Mouse (Mus musculus) G1E-ER4 (cell line): Measurements from ENCODE around the gene Eif2b4. TPM values are rescaled to one million over a fixed set of nuclear protein-coding genes. Genes with fewer than 3 reads are reported as not detected.

ENCODE experiments used
- GATA1 ChIP-seq: IDR thresholded peaks from one replicate; pipeline ENCODE4 v1.8.0; 2012; ENCODE audit warnings: low read length, inconsistent platforms
- polyA plus RNA-seq: library from polyadenylated mRNA; stranded (reverse); fragments of >175 nt; gene quantifications from 2 replicates; pipeline ENCODE4 v1.2.3, GENCODE M21; 2012

The Eif2b4 gene
- polyA plus RNA-seq, 1 experiment: 311 TPM

DNA sequence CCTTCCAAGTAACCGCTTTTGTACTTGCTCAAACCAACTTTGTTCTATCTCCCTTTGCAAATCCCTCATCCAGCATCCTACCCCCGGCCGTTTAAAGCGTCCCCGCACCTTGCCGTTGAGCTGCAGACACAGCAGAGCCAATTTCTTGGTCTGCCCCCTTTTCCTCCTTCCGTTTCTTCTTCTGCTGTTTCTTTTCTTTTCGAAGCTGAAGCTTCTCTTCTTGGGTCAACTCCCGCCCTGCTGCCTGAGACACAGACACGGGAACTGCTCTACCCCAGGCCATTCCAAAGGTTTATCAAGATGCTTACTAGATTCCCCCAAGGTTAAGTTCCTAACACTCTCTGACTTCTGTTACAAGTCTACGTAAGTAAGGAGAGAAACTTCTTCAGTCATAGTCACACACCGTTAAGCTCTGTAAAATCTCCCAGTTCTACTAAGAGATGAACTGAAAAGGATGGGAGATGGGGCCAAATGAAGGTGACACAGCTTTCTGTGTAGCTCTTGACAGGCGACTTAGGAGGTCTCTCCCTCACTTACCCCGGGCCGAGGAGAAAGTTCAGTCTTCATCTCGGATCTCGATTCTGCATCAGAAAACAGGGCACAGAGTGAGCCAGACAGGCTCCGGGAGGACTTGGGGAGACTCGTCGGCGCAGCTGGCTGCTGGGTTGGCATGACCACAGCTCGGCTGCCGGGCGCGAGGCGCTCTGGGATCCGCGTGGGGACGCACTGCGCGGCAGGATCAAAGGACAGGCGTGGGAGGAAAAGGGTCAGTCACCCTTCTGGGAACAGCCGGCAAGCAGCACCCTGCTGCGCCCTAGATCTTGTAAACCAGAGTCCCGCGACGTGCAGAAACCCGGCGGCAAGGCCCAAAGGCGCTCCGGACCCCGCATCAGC lies 938 bp downstream of the Eif2b4 start:
- no peak for TF ChIP-seq GATA1

DNA sequence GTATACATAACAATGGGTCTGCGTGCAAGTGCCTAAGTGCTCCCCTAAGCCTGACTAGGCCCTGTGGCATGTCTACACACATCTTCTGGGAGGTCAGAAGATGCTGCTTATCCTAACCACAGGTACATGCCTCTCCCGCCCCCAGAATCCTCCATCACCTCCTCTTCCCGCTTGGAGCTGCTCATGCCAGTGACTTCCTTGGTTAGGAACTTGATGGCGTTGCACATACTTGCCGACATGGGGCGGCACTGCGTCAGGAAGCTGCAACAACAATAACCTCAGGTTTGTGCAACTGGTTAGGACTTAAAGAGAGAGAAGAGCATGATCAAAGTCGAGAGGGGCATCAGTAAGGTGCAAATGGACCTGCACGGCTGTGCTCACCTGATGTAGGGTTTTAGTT lies 3.0 kb downstream of the Eif2b4 start:
- no peak for TF ChIP-seq GATA1

DNA sequence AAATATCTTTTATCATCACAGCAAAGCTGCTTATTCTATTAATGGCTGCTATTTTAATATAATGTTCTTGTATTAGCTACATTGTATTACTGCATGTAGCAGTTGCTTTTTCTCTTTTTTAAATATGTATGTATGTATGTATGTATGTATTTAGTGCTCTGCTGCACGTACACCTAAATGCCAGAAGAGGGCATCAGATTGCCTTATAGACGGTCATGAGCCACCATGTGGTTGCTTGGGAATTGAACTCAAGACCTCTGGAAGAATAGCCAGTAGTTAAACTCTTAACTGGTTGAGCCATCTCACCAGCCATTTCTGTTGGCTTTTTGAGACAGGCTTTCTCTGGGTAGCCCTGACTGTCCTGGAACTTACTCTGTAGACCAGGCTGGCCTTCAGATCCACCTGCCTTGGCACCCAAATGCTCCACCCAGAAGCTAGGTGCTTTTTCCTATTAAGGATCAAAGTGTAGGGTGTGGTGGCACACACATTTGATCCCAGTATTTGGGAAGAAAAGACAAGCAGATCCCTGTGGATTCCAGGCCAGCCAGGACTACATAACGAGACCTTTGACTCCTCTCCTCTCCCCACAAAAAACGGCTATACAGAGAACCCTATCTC lies 4.9 kb downstream of the Eif2b4 start:
- TF ChIP-seq GATA1: no peak

DNA sequence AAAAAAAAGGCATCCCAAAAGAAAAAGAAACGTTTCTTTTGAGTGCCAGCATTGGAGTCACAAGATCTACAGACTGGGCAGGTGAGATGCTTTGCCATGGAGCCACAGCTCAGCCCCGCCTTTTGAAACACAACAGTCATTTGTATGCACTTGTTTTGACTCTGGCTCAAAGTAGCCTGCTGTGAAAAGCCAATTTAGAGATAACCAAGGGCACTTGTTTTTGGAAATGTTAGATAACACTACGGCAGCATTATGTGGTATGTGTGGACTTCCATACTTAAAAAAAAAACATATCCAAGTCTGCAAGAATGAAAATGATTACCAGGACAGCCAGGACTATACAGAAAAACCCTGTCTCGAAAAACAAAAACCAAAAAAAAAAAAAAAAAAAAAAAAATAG lies 9.6 kb downstream of the Eif2b4 start:
- no peak for TF ChIP-seq GATA1

DNA sequence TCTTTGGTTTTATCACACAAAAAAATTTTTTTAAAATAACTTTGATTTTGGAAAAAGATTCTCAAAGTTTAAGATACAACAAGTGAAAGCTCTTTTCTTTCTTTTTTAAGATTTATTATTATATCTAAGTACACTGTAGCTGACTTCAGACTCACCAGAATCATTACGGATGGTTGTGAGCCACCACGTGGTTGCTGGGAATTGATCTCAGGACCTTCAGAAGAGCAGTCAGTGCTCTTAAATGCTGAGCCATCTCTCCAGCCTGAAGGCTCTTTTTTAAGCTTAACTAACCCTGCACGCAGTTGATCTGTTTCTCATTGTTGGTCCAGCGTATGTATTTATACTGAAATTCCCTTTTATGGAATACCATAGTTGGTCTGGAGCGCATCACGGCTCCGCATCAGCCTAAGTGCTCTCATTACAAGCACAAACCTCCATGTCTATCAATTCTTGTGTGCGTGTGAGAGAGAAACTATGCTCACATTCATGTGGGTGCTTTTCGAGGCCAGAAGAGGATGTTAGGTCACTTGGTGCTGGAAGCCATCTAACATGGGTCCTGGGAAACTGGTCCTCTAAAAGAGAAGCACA lies 12.0 kb downstream of the Eif2b4 start:
- no peak for TF ChIP-seq GATA1

DNA sequence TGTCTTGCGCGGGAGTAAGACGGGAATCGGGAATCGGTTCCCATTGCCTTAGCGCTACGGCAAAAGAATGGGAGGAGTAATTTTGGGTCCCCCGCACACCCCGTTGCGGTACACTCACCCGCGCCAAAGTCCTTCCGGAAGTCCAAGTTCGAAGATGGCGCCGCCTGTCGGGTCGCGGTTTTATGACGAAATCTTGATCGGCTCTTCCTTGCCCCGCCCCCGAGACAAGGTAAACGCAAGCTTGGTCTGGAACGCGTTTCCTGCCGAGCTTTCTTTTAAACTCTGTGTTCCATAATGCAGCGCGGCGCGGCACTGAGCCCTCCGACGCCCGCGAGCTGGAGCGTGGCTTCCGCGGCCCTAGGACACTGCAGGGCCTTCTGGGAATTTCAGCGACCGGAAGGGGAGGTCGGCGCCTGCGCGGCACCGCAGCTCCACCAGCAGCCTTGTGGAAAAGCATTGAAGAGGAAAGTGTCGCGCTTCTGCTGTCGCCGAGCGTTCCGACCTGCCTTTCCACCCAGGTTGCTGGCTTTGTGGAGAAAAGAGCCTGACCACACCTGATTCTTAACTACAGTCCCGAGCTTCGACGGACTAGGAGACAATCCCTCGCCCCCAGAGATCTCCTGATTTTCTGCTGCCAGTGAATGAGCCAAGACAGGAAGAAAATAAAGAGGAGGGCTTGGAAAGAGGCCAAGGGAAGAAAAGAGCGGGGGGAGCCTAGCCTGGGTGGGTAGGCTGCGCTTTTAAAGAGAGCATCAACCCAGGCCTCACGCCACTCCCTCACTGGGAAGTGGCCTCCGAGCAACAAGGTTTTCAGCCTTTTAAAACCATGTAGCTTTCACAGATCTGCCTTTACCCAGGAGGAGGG lies 13.2 kb downstream of the Eif2b4 start, which contains the start of the genes Gm29609 and Gtf3c2:
Gm29609 (minus strand) TSS at position 146 of the 865 bp plus-strand sequence.
Gtf3c2 (minus strand) TSS at position 379 of the 865 bp plus-strand sequence.
- TF ChIP-seq GATA1: no peak

DNA sequence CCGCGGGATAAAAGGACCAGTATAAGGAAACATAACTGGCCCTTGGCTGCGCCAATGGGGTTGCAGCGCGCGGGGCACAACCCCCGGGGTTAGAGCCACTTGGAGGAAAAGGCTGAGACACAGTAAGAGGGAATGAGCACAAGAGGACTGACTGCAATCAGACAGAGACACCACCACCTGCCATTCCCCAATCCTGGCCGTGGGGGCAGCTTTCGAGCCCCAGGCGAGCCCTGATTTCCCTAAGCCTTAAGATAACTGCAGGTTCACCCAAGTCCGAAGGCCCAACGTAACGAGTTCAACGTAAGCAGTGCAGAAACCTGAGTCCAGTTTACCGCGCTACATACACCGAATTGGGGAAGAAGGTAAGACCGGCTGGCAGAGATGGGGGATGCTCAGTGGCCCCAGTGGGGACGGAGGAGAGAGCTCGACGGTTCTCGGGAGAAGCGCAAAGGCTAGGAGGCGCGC lies 13.9 kb downstream of the Eif2b4 start:
- no peak for TF ChIP-seq GATA1

DNA sequence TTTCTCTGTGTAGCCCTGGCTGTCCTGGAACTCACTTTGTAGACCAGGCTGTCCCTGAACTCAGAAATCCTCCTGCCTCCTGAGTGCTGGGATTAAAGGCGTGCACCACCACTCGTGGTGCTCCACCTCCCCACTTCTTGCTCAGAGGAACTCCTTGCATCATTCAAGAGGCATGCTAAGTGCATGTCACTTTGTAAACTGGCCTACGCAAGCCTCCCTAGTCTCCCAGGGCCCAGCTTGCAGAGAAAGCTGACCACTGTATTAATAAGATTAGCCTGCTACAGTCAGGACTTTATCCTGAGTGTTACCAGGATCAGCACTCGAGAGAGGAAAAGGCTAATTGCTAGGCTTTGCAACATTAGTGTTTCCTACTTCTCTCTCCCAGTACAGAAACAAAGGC lies 24.6 kb downstream of the Eif2b4 start:
- TF ChIP-seq GATA1: no peak

DNA sequence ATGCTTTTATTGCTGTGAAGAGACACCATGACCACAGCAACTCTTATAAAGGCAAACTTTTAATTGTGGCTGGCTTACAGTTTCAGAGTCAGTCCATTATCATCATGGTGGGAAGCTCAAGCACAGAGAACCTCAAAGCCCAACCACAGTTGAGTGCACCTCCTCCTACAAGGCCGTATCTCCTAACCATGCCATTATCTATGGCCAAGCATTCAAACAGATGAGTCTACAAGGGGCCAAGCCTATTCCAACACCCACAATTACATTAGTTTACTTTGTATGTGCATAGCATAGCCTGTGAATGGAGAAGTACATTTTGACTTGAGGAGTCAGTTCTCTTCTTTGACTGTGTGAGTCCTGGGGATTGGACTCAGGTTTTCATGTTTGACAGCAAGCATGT lies 28.4 kb downstream of the Eif2b4 start:
- TF ChIP-seq GATA1: no peak

DNA sequence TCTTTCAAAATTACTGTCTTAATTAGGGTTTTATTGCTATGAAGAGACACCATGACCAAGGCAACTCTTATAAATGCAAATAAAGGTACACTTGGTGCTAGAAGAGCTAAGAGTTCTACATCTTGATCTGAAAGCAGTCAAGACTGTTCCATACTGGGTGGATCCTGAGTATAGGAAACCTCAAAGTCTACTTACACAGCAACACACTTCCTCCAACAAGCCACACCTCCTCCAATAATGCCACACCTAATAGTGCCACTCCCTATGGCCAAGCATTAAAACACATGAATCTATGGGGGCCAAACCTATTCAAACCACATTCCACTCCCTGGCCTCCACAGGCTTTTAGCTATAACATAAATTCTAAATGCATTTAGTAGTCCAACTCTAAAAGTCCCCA lies 30.8 kb downstream of the Eif2b4 start:
- no peak for TF ChIP-seq GATA1

DNA sequence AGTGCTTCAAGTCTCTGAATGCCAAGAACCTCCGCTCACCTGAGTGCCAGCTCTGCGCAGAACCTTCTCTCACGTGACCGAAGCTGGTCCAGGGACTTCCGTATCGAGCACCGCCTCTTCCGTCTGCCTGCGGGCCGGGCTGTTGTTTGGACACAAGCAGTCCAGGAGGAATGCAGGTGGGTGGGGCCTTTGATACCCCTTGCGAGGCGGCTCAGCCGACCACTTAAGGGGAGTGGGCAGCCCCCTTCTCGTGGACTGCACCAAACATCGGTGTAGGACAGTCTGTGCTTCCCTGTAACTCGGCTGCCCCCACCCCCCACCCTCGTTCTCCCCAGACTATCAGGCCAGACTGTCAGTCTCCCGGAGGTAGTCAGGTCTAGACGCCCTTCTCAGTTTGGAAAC lies 39.1 kb downstream of the Eif2b4 start, which contains the start of gene Mpv17:
Mpv17 (minus strand) TSS at position 100 of the 402 bp plus-strand sequence.
- TF ChIP-seq GATA1: no peak

DNA sequence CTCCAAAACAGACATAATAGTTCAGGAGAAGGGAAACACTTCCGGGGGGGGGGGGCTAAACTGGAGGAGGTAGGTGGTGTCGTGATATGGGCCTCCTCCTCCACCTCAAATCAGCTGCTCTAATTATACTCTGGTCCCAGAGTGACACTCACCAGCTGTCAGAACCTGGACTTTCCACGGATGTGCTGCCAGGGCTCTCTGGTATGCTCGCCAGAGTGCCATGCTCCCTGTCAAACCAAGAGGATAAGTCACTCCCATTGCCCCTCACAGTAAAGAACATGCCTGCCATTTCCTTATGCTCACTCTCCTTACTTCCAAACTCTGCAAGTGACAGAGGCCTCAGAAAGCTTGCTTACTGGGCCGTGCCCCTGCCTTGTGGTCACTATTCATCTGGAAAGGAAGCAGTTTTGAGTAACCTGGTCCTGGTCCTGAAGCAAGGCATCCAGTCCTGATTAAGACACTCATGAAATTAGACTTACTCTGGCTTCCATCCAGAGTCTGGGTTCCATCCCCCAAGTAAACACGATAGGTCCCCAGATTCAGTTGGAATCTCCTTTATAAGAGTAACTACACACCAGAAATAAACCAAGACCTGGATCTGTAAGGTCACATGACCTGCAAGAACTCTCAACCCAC lies 39.6 kb downstream of the Eif2b4 start:
- no peak for TF ChIP-seq GATA1

DNA sequence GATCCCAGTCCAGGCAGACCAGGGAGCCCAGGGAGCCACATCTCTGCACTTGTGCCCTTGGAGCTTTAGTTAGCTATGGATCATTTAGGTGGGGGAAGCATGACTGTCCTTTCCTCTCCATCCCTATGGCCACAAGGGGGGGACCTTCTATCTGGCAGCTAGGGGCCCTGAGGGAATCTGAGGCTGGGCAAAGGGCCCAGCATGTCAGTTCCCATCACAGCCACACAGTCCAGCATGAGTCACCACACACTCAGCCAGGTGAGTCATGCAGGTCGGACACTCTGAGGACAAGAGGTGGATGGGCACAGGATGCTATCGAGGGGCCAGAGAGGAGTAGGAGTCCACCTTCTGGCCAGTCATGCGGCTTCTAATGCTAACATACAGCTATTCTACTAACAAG lies 41.5 kb downstream of the Eif2b4 start:
- no peak for TF ChIP-seq GATA1

DNA sequence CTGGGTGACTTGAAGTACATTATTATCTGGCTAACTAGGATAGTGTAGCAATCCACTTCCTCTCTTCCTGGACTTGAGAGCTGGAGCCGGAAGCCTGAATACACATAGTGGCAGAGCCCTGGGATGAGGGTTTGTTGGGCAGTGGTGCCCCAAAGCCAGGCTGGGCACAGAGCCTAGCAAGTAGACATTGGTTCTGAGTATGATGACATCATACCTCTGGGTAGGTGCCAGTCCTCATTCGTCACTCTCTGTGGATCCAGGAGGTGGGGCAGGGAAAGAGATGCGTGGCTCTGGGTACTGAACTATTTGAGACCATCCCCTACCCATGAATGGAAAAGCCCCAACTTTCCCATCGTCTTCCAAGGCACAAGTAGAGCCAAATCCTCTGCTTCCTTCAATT lies 43.4 kb downstream of the Eif2b4 start:
- TF ChIP-seq GATA1: no peak

DNA sequence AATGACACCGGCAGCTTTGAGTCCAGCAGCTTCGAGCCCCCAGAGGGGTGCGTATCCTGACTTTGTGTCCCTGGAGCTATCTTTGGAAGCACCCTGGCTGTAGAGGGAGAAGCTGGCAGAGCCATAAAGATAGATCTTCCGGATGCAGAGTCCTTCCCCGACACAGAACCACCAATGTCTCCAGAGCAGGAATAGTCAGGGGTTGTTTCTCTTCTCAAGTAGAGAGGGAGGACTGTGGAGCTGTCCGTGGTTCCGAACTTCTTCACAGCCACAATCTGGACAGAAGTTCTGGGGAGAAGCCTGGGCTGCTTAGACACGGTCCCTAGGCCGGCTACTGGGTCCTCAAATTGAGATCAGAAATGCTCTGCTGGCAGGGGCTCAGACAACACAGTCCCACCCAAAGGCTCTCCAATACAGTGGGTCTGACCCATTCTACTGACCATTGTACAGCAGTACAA lies 54.2 kb downstream of the Eif2b4 start:
- no peak for TF ChIP-seq GATA1
